Mouse (Mus musculus) limb, embryonic 11.5 days (tissue): ENCODE measurements at regions not wholly inside any gene's neighbourhood (a gene's known extent, or its start where the extent isn't known, plus 50 kb on each side); places are given as distances from the start of the nearest gene placed in this dataset.

Source experiments
- ATAC-seq: fragments of 200-750 bp; cut with Nextera tagmentation; 2 replicates; pipeline ENCODE4 v1.8.0; 2017; ENCODE audit warnings: low read depth; ENCODE audit not compliant: insufficient number of reproducible peaks, low FRiP score, low TSS enrichment
- DNase-seq: peaks from one replicate; pipeline ENCODE4 v3.0.0-alpha.2; 2015; ENCODE audit warnings: low spot score
- H3K27ac ChIP-seq: fragments of 300-500 bp; sonication (generic); replicated peaks from 2 replicates; pipeline ENCODE4 v1.5.1; 2014; ENCODE audit warnings: low read depth, mild to moderate bottlenecking, low read length
- H3K27me3 ChIP-seq: fragments of 300-500 bp; sonication (generic); 2 replicates; pipeline ENCODE4 v1.6.1; 2014; ENCODE audit warnings: mild to moderate bottlenecking, low read length, mixed read lengths; ENCODE audit not compliant: control insufficient read depth, insufficient read depth
- H3K36me3 ChIP-seq: fragments of 300-500 bp; sonication (generic); 2 replicates; pipeline ENCODE4 v1.6.1; 2014; ENCODE audit warnings: mild to moderate bottlenecking, low read length, moderate library complexity, mixed read lengths; ENCODE audit not compliant: control insufficient read depth, insufficient read depth
- H3K4me1 ChIP-seq: fragments of 300-500 bp; sonication (generic); 2 replicates; pipeline ENCODE4 v1.6.1; 2014; ENCODE audit warnings: low read length, mixed read lengths; ENCODE audit not compliant: control insufficient read depth, insufficient read depth
- H3K4me2 ChIP-seq: fragments of 300-500 bp; sonication (generic); 2 replicates; pipeline ENCODE4 v1.6.1; 2014; ENCODE audit warnings: low read depth, mild to moderate bottlenecking, moderate library complexity; ENCODE audit not compliant: severe bottlenecking
- H3K4me3 ChIP-seq: fragments of 300-500 bp; sonication (generic); 2 replicates; pipeline ENCODE4 v1.5.1; 2014; ENCODE audit warnings: low read depth, low read length
- H3K9ac ChIP-seq: fragments of 300-500 bp; sonication (generic); 2 replicates; pipeline ENCODE4 v1.6.1; 2014; ENCODE audit warnings: mild to moderate bottlenecking, low read length
- H3K9me3 ChIP-seq: fragments of 300-500 bp; sonication (generic); 2 replicates; pipeline ENCODE4 v1.6.1; 2016; ENCODE audit warnings: low read length; ENCODE audit not compliant: control insufficient read depth
- WGBS: fragments of 180-500 bp; shearing (Covaris S2); extraction: QIAGEN DNeasy Blood & Tissue Kit; methylation state at CpG from one replicate; pipeline ENCODE4 v1.1.7; 2014; 5-methylcytosine and 5-hydroxymethylcytosine counted together

- no peaks in the 10 kb centered on the region for H3K36me3 ChIP-seq
- H3K4me2 ChIP-seq: no peak overlapping the region
- no peaks in the 10 kb centered on the region for H3K27me3 ChIP-seq
- no peak for DNase-seq
- H3K9ac ChIP-seq: no peak overlapping the region
- no peak overlapping the region for H3K27ac ChIP-seq
- 48% methylated on average over 5 of the region's 5 CpGs for WGBS
- no peak overlapping the region for H3K4me3 ChIP-seq
- H3K9me3 ChIP-seq: no peaks in the 10 kb centered on the region
- H3K4me1 ChIP-seq: no peaks in the 10 kb centered on the region
- no peak for ATAC-seq
These were observed 268.7 kb downstream of the Nedd1 start for GRCm38 (mm10) chr10:92453550-92453949.

- no peak overlapping the region for H3K4me2 ChIP-seq
- no peak for DNase-seq
- 86% methylated on average over 2 of the region's 2 CpGs for WGBS
- H3K36me3 ChIP-seq: no peaks in the 10 kb centered on the region
- no peak overlapping the region for H3K27ac ChIP-seq
- H3K4me3 ChIP-seq: no peak overlapping the region
- no peak for ATAC-seq
- H3K4me1 ChIP-seq: no peaks in the 10 kb centered on the region
- H3K27me3 ChIP-seq: no peaks in the 10 kb centered on the region
- no peak overlapping the region for H3K9ac ChIP-seq
- no peaks in the 10 kb centered on the region for H3K9me3 ChIP-seq
These were observed 276.3 kb downstream of the Nedd1 start for GRCm38 (mm10) chr10:92445957-92446356.

- Histone ChIP-seq H3K9ac (no peak overlapping the region), H3K9me3 (no peaks in the 10 kb centered on the region), H3K4me3 (no peak overlapping the region), H3K4me2 (no peak overlapping the region), H3K27ac (no peak overlapping the region), H3K36me3 (no peaks in the 10 kb centered on the region), H3K27me3 (no peaks in the 10 kb centered on the region), H3K4me1 (no peaks in the 10 kb centered on the region)
- ATAC-seq (no peak), DNase-seq (no peak)
- WGBS: 51% methylated on average over 8 of the region's 8 CpGs
These were observed 283.4 kb downstream of the Nedd1 start for GRCm38 (mm10) chr10:92438621-92439394.

GRCm38 (mm10) chr10:92429256-92429655, 293.0 kb downstream of the Nedd1 start:
- H3K9ac ChIP-seq: no peak overlapping the region
- H3K4me2 ChIP-seq: no peak overlapping the region
- H3K4me1 ChIP-seq: no peaks in the 10 kb centered on the region
- DNase-seq (no peak), ATAC-seq (no peak)
- 60% methylated on average over 7 of the region's 7 CpGs for WGBS
- H3K27me3 ChIP-seq: no peaks in the 10 kb centered on the region
- H3K36me3 ChIP-seq: no peaks in the 10 kb centered on the region
- H3K4me3 ChIP-seq: no peak overlapping the region
- no peaks in the 10 kb centered on the region for H3K9me3 ChIP-seq
- no peak overlapping the region for H3K27ac ChIP-seq

GRCm38 (mm10) chr10:92428026-92428425, 294.2 kb downstream of the Nedd1 start:
- Histone ChIP-seq H3K27ac (no peak overlapping the region), H3K9me3 (no peaks in the 10 kb centered on the region), H3K4me2 (no peak overlapping the region), H3K4me3 (no peak overlapping the region), H3K9ac (no peak overlapping the region), H3K36me3 (no peaks in the 10 kb centered on the region), H3K4me1 (no peaks in the 10 kb centered on the region), H3K27me3 (no peaks in the 10 kb centered on the region)
- ATAC-seq (no peak), DNase-seq (no peak)
- WGBS: 65% methylated on average over 4 of the region's 4 CpGs

- no peak for DNase-seq
- H3K27me3 ChIP-seq: no peaks in the 10 kb centered on the region
- H3K4me1 ChIP-seq: no peaks in the 10 kb centered on the region
- WGBS: 80% methylated on average over 6 of the region's 6 CpGs
- no peak overlapping the region for H3K4me2 ChIP-seq
- H3K9me3 ChIP-seq: no peaks in the 10 kb centered on the region
- no peak overlapping the region for H3K27ac ChIP-seq
- no peak for ATAC-seq
- no peaks in the 10 kb centered on the region for H3K36me3 ChIP-seq
- H3K4me3 ChIP-seq: no peak overlapping the region
- H3K9ac ChIP-seq: no peak overlapping the region
These were observed 295.8 kb downstream of the Nedd1 start for GRCm38 (mm10) chr10:92426443-92426842.

DNA sequence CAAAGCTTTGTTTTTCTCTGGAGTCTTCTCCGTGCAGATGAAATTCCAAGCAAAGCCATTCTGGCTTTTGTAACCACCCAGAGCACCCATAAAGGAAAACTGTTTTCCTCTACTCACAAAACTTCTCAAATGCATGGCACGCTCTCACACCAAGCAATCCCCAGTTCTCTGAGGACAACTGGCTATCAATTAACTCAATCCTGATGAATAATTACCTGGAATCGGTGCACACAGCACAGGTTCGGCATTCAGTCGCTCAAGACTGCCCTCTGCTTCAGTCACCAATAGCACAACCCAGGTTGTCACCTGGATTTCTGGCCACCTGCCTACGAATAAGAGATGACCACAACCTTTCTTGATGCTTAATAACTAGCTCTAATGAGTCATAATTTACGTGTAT, 309.5 kb downstream of the Nedd1 start:
- no peak for DNase-seq
- no peak overlapping the region for H3K27ac ChIP-seq

DNA sequence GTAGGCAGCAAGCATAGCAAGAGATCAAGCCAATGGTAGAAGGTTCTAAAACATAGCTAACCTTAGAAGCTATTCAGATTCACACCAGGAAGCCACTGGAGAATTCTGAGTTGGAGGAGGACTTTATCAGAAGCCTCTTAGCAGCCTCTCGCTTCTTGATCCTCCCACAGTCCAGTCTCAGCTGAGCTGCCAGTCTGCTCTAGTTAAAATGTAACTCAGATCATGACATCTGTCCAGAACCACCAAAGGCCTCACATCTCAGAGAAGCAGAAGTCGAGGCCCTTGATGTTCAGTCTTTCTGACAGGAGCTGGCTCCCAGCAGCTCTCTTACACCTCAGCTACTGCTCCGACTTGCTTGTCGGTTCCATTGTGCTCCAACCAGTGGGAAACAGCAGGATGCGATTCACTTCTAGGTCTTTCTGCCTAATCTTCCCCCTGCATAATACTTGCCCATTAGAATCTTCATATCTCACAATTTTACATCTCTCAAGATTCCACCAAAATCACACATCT, 311.4 kb downstream of the Nedd1 start:
- H3K4me2 ChIP-seq: no peak overlapping the region
- no peaks in the 10 kb centered on the region for H3K36me3 ChIP-seq
- WGBS: 83% methylated on average over 5 of the region's 5 CpGs

More for the DNA sequence above, 309.5 kb downstream of the Nedd1 start:
- no peaks in the 10 kb centered on the region for H3K4me1 ChIP-seq
- H3K9me3 ChIP-seq: no peaks in the 10 kb centered on the region
- H3K4me2 ChIP-seq: no peak overlapping the region
- no peak overlapping the region for H3K9ac ChIP-seq
- no peaks in the 10 kb centered on the region for H3K27me3 ChIP-seq
- ATAC-seq: no peak
- 89% methylated on average over 7 of the region's 7 CpGs for WGBS
- no peak overlapping the region for H3K4me3 ChIP-seq
- no peaks in the 10 kb centered on the region for H3K36me3 ChIP-seq

More for the DNA sequence above, 311.4 kb downstream of the Nedd1 start:
- DNase-seq (no peak), ATAC-seq (no peak)
- H3K4me3 ChIP-seq: no peak overlapping the region
- H3K9me3 ChIP-seq: no peaks in the 10 kb centered on the region
- no peaks in the 10 kb centered on the region for H3K4me1 ChIP-seq
- no peak overlapping the region for H3K9ac ChIP-seq
- no peaks in the 10 kb centered on the region for H3K27me3 ChIP-seq
- H3K27ac ChIP-seq: no peak overlapping the region
